Mouse (Mus musculus) hindbrain, embryonic 11.5 days (tissue): ENCODE data around the gene Sardh. TPM values are rescaled to one million over a fixed set of nuclear protein-coding genes. Genes with fewer than 3 reads are reported as not detected.

Source experiments
- ATAC-seq: fragments of 200-750 bp; cut with Nextera tagmentation; 2 replicates; pipeline ENCODE4 v1.8.0; 2017; ENCODE audit warnings: mild to moderate bottlenecking, moderate TSS enrichment, moderate library complexity; ENCODE audit not compliant: low FRiP score
- DNase-seq: peaks from one replicate; pipeline ENCODE4 v3.0.0-alpha.2; 2015; ENCODE audit warnings: low spot score
- H3K27ac ChIP-seq: fragments of 300-500 bp; sonication (generic); 2 replicates; pipeline ENCODE4 v1.5.1; 2014; ENCODE audit warnings: mild to moderate bottlenecking, low read depth, low read length
- H3K27me3 ChIP-seq: fragments of 300-500 bp; sonication (generic); 2 replicates; pipeline ENCODE4 v1.6.1; 2014; ENCODE audit warnings: mild to moderate bottlenecking, low read length, moderate library complexity, mixed read lengths; ENCODE audit not compliant: control insufficient read depth, insufficient read depth
- H3K36me3 ChIP-seq: fragments of 300-500 bp; sonication (generic); 2 replicates; pipeline ENCODE4 v1.6.1; 2014; ENCODE audit warnings: mild to moderate bottlenecking, low read length, moderate library complexity, mixed read lengths; ENCODE audit not compliant: control insufficient read depth, insufficient read depth
- H3K4me1 ChIP-seq: fragments of 300-500 bp; sonication (generic); replicated peaks from 2 replicates; pipeline ENCODE4 v1.6.1; 2014; ENCODE audit warnings: low read length, mixed read lengths; ENCODE audit not compliant: control insufficient read depth, insufficient read depth
- H3K4me2 ChIP-seq: fragments of 300-500 bp; sonication (generic); replicated peaks from 2 replicates; pipeline ENCODE4 v1.6.1; 2014; ENCODE audit warnings: mild to moderate bottlenecking, low read depth, low read length
- H3K4me3 ChIP-seq: fragments of 300-500 bp; sonication (generic); 2 replicates; pipeline ENCODE4 v1.5.1; 2014; ENCODE audit warnings: low read depth, low read length
- H3K9ac ChIP-seq: fragments of 300-500 bp; sonication (generic); 2 replicates; pipeline ENCODE4 v1.6.1; 2014; ENCODE audit warnings: low read depth, low read length
- H3K9me3 ChIP-seq: fragments of 300-500 bp; sonication (generic); 2 replicates; pipeline ENCODE4 v1.6.1; 2016; ENCODE audit warnings: low read length; ENCODE audit not compliant: control insufficient read depth
- WGBS: fragments of 180-500 bp; shearing (Covaris S2); extraction: QIAGEN DNeasy Blood & Tissue Kit; methylation state at CpG from one replicate; pipeline ENCODE4 v1.1.7; 2014; 5-methylcytosine and 5-hydroxymethylcytosine counted together
- polyA plus RNA-seq: library from polyadenylated mRNA; unstranded; fragments of >200 nt; fragmentation: Nextera tagmentation; extraction: Ambion mirVana; gene quantifications from 2 replicates; pipeline ENCODE4 v1.2.1, GENCODE M21; 2014

The Sardh gene
- polyA plus RNA-seq, 1 experiment from 2014 or later = 5.5 TPM

- Histone ChIP-seq H3K27ac (no peak overlapping the region), H3K9ac (no peak overlapping the region), H3K9me3 (no peaks in the 10 kb centered on the region), H3K4me1 (no peaks in the 10 kb centered on the region), H3K36me3 (peaks cover 16% of the 10 kb centered on the region), H3K27me3 (no peaks in the 10 kb centered on the region), H3K4me3 (no peak overlapping the region), H3K4me2 (no peak overlapping the region)
- no peak for ATAC-seq
- no peak for DNase-seq
- WGBS = 89% methylated on average over 7 of the region's 7 CpGs
These were observed 30.7 kb upstream of the Sardh start for GRCm38 (mm10) chr2:27278859-27279258.

GRCm38 (mm10) chr2:27268325-27268724 lies 20.2 kb upstream of the Sardh start:
- Histone ChIP-seq H3K4me2 (no peak overlapping the region), H3K4me3 (no peak overlapping the region), H3K4me1 (no peaks in the 10 kb centered on the region), H3K9me3 (no peaks in the 10 kb centered on the region), H3K36me3 (peaks cover 10% of the 10 kb centered on the region), H3K27me3 (no peaks in the 10 kb centered on the region), H3K27ac (no peak overlapping the region), H3K9ac (no peak overlapping the region)
- DNase-seq = no peak
- no peak for ATAC-seq
- WGBS = 75% methylated on average over 2 of the region's 2 CpGs

- WGBS = 89% methylated on average over 3 of the region's 3 CpGs
- Histone ChIP-seq H3K4me3 (no peak overlapping the region), H3K9ac (no peak overlapping the region), H3K27me3 (no peaks in the 10 kb centered on the region), H3K36me3 (peaks cover 9% of the 10 kb centered on the region), H3K27ac (no peak overlapping the region), H3K9me3 (no peaks in the 10 kb centered on the region), H3K4me1 (no peaks in the 10 kb centered on the region), H3K4me2 (no peak overlapping the region)
- DNase-seq (no peak), ATAC-seq (no peak)
These were observed 17.7 kb upstream of the Sardh start for GRCm38 (mm10) chr2:27265819-27266218.

- DNase-seq (no peak), ATAC-seq (no peak)
- WGBS = 89% methylated on average over 4 of the region's 4 CpGs
- no peak overlapping the region for H3K9ac ChIP-seq
- no peak overlapping the region for H3K4me2 ChIP-seq
- H3K9me3 ChIP-seq = no peaks in the 10 kb centered on the region
- no peaks in the 10 kb centered on the region for H3K27me3 ChIP-seq
- H3K27ac ChIP-seq = no peak overlapping the region
- peaks cover 7% of the 10 kb centered on the region; the same call in 1 of the 2 replicates for H3K36me3 ChIP-seq
- no peak overlapping the region for H3K4me3 ChIP-seq
- no peaks in the 10 kb centered on the region for H3K4me1 ChIP-seq
These were observed 14.8 kb upstream of the Sardh start for GRCm38 (mm10) chr2:27262984-27263383.

GRCm38 (mm10) chr2:27251434-27251833 lies 3.3 kb upstream of the Sardh start:
- no peaks in the 10 kb centered on the region for H3K36me3 ChIP-seq
- ATAC-seq (no peak), DNase-seq (no peak)
- no peaks in the 10 kb centered on the region for H3K4me1 ChIP-seq
- no peak overlapping the region for H3K4me3 ChIP-seq
- H3K4me2 ChIP-seq = no peak overlapping the region
- no peaks in the 10 kb centered on the region for H3K27me3 ChIP-seq
- H3K9ac ChIP-seq = no peak overlapping the region
- no peaks in the 10 kb centered on the region for H3K9me3 ChIP-seq
- no peak overlapping the region for H3K27ac ChIP-seq

GRCm38 (mm10) chr2:27247487-27247863 lies 662 bp downstream of the Sardh start:
- Histone ChIP-seq H3K9me3 (no peaks in the 10 kb centered on the region), H3K36me3 (no peaks in the 10 kb centered on the region), H3K4me2 (no peak overlapping the region), H3K4me1 (no peaks in the 10 kb centered on the region), H3K27me3 (no peaks in the 10 kb centered on the region), H3K27ac (no peak overlapping the region), H3K9ac (no peak overlapping the region), H3K4me3 (no peak overlapping the region)
- DNase-seq = no peak
- no peak for ATAC-seq
- WGBS = 66% methylated on average over 2 of the region's 2 CpGs

GRCm38 (mm10) chr2:27246712-27247486 lies 1.2 kb downstream of the Sardh start:
- H3K9me3 ChIP-seq = no peaks in the 10 kb centered on the region
- H3K36me3 ChIP-seq = no peaks in the 10 kb centered on the region
- no peaks in the 10 kb centered on the region for H3K4me1 ChIP-seq
- 48% methylated on average over 7 of the region's 7 CpGs for WGBS
- DNase-seq = peak; percentile 17
- H3K27me3 ChIP-seq = no peaks in the 10 kb centered on the region
- no peak overlapping the region for H3K9ac ChIP-seq
- no peak for ATAC-seq
- H3K4me3 ChIP-seq = no peak overlapping the region
- H3K27ac ChIP-seq = no peak overlapping the region
- H3K4me2 ChIP-seq = no peak overlapping the region

GRCm38 (mm10) chr2:27245947-27246346 lies 2.2 kb downstream of the Sardh start:
- ATAC-seq (no peak), DNase-seq (no peak)
- 69% methylated on average over 7 of the region's 7 CpGs for WGBS
- no peak overlapping the region for H3K27ac ChIP-seq
- H3K36me3 ChIP-seq = no peaks in the 10 kb centered on the region
- no peaks in the 10 kb centered on the region for H3K9me3 ChIP-seq
- H3K4me1 ChIP-seq = no peaks in the 10 kb centered on the region
- H3K9ac ChIP-seq = no peak overlapping the region
- no peak overlapping the region for H3K4me2 ChIP-seq
- H3K4me3 ChIP-seq = no peak overlapping the region
- H3K27me3 ChIP-seq = no peaks in the 10 kb centered on the region

- DNase-seq = peak; percentile 79
- Histone ChIP-seq H3K36me3 (no peaks in the 10 kb centered on the region), H3K9me3 (no peaks in the 10 kb centered on the region), H3K4me1 (no peaks in the 10 kb centered on the region), H3K4me2 (no peak overlapping the region), H3K9ac (no peak overlapping the region), H3K27ac (no peak overlapping the region), H3K4me3 (no peak overlapping the region), H3K27me3 (no peaks in the 10 kb centered on the region; the same call in 1 of the 2 replicates)
- WGBS = 26% methylated on average over 4 of the region's 4 CpGs
- ATAC-seq = 0 out of 2 replicates have a peak, but pooled peaks have one; percentile 45
These were observed 10.8 kb downstream of the Sardh start for GRCm38 (mm10) chr2:27237342-27237741.
